Mouse (Mus musculus) layer of hippocampus, postnatal 25 days (tissue): ENCODE measurements around the gene 1700001O22Rik. TPM values are rescaled to one million over a fixed set of nuclear protein-coding genes. Genes with fewer than 3 reads are reported as not detected.

ENCODE experiments used
- DNase-seq, 2 experiments: peaks; one replicate each; pipeline ENCODE4 v3.0.0; 2022; ENCODE audit warnings: mixed read lengths in 2 of 2, low spot score in 1 of 2; ENCODE audit errors: extremely low spot score in 1 of 2
- total RNA-seq, 2 experiments: library from RNA; stranded (reverse); gene quantifications; 2 replicates each; pipeline ENCODE4 v1.2.3; 2021

1700001O22Rik gene
- total RNA-seq, 2 experiments from 2014 or later: 4.0 to 5.5 TPM

DNA sequence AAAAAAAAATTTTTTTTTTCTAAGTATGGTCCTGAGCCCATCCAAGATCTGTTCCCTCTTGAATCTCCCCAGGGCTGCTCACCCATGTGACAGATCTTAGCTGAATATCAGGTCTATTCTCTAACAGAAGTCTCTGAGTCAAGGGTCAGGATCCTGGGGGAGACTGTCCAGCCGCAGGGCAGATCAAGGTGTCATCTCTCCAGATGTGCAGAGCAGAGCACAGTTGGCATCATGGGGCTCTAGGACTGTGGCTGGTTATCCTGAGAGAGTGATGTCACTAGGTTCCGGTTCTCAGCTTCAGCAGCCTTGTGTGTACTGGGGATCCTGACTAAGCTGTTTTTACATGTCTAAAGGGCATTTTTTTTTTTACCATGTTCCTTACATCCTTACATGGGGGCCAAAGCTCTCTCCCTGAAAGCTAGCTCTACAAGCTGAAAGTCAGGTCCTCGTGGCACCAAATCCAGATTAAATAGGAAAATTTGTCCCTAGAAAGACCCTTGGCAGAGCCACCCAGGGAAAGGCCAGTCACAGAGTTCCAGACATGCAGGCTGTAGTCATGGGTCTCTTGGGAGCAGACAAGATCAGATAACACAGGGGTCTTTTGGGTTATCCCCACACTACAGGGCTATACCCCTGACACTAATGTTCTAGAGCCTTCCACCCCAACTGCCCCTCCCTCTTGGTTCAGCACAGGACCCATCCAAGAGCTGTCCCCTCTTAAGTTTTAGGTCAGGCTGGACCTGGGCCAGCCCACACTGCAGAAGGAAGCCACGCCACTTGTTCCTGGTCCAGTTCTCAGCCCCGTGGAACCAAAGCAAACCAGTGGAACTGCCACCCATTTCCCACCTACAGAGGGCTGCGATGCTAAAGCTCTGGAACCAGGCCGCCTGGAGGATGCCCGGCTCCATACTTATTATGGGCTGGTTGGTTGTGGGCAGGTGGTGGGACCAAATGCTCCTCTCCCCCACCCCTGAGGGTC lies 20.9 kb downstream of the 1700001O22Rik start:
- no peak for DNase-seq

DNA sequence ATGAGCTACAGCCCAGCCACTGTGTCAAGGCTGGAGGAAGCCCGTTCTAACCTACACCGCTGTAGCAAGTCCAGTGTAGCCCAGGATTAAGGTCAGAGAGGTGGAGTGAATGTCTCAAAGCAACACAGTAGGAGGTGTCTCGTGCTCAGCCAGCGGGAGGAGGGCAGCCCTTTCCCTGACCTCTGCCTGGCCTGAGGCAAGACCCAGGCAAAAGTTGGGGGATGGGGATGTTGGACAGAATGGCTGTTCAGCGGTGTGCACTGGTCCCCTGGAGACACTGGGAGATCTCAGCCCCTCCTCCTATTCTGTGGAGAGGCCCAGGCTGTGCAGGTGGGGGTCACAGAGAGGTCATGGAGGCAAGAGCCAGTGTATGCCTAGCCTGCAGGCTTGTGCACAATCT lies 24.2 kb downstream of the 1700001O22Rik start:
- no peak for DNase-seq

DNA sequence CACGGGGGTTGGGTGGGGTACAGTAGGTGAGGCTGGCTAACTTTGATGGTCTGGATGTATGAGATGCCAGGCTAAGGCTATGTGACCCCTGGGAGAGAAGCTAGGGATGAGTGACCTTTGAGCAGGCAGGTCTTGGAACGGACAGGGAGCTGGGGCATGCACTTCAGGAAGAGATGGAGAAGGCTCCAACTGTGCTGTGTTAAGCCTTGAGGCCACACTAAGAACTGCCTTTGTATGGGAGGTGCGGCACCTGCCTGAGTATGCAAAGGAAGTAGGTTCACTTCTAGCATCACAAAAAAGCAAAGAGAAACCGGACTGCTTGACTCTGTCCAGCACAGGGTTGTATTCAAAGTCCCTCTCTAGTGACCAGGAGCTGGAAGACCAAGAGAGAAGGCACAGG lies 25.2 kb downstream of the 1700001O22Rik start:
- no peak for DNase-seq

DNA sequence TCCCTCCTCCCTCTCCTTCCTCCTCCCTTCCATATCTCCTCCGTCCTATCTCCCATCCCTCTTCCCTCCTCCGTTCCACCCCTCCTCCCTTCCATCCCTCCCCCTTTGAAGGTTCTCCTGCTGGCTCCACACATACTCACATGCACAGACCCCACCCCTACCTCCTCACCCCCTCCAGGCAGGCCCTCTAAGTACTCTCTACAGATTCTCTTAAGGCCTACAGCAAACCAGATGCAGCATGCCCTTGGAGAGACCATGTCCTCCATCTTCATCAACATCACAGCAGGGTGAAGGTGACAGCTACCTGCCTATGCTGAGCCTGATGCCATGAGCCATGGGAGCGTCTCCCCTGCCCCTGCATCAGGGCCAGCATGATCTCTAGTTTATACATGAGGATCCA lies 26.2 kb downstream of the 1700001O22Rik start:
- DNase-seq: no peak

DNA sequence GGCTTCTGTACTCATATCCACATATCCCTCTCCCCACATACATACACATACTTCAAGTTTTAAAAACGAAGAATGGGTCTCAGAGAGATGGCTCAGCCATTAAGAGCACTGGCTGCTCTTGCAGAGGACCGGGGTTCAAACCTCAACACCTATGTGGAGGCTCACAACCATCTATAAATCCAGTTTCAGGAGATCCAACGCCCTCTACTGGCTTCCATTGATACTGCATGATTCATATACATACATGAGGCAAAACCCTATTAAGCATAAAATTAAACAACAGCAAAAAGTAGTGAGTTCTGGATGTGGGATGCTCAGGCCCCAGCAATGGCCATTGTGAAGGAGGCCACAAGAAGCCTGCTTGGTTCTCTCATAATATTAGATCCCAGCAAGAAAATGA lies 27.5 kb downstream of the 1700001O22Rik start:
- no peak for DNase-seq

DNA sequence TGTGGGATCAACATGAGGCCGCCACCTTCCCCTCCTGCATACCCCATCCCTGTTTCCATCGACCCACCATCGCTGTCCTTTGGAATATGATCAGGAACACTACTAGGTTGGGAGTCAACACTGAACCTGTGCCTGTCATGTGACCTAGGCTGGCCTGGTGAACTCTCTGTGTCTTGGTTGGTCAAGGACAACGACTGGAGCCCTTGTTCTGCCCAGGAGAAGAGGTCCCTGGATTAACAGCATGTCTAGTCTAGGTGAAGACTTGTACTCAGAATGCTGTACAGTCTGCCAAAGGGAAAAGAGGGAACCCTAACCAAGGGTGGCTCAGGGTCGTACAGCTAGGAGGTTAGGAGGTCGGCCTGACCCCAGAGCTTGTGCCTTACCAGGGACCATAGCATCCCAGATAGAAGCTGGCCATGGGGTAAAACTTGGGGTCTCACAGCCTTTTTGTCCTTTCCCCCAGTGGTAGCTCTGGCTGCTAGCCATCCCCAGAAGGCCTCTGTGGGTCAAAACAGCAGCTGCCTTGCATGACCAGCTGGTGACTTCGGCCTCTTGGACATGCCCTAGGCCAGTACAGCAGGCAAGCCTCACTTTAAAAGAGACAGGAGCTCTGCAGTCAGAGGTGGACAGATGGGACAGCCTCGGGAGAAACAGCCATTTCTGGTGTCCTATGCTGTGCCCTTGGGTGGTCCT lies 30.0 kb downstream of the 1700001O22Rik start:
- no peak for DNase-seq

DNA sequence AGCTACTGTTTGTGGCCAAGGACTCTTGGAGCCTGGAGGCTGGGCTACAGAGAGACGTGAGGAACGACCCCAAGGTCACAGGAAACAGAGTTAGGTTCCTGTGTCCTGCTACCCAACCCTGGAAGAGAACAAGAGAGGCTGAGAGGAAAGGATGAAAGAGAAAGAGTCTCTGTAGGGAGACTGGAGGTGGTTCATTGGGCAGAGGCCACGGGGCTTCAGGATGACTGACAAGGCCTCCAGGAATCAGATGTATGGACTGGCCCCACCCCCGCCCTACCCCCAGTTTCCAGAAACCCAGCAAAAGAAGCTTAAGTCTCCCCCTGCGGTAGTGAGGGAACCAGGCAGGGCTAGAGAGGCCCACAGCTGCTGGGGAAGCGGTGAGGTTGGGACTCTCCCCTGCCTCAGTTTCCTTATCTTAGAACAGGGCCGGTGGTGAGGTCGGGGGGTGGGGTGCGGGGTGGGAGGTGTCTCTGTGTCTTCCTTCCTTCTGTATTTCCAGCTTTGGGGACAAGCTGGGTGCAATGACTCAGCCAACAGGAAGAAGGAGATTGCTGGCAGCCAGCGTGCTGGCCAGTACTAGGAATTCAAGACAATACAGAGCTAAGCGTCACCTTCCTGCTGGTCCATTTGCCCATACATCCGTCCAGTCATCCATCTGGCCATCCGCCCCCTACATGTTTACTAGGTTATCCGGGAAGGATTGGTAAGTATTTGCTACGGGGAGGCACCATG lies 30.7 kb downstream of the 1700001O22Rik start:
- no peak for DNase-seq

DNA sequence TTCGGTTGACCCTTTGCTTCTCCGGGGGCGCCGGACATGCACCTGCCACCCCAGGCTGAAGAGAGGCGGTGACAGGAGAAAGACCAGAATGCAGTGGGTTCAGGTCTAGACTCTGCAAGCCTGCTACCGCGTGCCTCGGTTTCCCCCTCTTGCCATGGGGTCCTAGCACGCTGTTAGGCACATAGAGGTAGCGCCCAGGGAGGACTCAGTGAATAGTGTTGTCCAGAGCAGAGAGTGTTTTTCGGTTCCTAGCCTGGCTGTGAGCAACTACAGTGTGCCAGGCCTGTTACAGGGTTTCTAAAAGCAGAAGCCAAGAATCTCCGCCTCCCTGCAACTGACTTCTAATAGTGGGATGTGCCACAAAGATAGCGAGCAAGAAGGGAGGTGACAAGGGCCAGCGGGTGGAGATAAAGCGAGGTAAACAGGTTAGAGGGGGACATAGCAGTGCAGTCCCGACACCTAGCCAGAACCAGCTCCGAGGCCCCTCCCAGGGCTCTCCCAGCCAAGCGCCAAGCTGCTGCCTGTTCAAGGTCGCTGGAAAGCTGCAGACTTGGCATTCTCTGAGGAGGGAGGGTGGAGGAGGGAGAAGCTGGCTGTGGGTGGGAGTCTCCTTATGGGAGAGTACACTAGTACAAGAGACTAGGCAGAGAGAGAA lies 31.5 kb downstream of the 1700001O22Rik start:
- peak; percentile 49 to 69 for DNase-seq

DNA sequence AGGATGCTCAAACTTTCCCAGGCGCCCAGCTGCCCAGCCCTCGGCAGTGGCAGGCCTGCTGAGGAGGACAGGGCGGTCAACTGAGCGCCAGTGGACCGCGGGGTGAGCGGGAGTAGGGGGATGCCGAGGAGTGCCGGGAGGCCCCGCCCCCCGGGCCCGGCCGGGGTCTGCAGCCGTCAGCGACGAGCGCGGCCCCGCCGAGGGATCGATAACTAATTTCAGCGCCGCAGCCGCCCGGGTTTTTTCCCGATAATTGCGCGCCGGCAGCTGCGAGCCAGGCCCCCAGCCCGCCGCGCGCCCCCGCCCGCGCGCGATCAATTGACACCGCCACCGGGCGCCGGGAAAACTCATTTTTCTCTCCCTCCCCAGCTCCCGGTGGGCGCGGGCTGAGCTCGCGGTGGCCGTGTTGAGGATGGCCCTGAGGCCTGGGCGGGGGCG lies 32.1 kb downstream of the 1700001O22Rik start:
- peak in 1 of 2 experiments; percentile 40 for DNase-seq

DNA sequence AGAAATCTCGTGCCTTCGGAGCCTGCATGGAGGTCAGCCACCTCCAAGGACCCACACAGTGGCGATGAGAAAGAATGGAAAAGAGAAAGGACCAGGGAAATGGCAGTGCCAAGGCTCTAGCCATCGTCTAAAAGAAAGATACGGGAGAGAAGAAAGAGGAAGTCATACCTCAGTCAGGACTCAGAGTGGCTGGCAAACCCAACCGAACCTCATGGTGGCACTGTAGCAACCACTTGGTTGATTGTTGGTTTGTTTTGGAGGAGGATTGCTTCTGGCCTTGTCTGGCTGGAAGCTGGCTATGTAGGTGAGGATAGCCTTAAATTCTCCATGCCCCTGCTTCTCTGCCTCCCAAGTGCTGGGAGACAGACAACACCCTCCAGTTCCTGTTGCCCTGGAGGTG lies 34.3 kb downstream of the 1700001O22Rik start:
- DNase-seq: no peak

DNA sequence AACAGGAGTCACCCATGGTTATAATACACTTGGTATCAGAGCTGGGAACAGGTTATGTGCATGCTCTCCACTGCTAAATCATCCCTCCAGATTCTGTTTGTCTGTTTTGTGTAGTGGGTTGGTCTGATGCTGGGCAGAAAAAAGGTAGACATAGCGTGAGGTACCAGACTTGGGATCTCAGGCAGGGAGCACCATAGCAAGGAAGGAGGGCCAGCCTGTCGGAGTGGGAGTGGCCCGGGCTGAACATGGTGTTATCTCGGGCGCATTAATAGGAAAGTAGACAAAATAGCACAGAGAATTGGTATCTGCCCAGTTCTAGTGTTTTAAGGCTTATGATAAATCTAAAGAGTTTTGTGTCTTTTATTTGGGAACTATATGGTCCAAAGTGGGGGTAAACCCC lies 34.9 kb downstream of the 1700001O22Rik start:
- no peak for DNase-seq

DNA sequence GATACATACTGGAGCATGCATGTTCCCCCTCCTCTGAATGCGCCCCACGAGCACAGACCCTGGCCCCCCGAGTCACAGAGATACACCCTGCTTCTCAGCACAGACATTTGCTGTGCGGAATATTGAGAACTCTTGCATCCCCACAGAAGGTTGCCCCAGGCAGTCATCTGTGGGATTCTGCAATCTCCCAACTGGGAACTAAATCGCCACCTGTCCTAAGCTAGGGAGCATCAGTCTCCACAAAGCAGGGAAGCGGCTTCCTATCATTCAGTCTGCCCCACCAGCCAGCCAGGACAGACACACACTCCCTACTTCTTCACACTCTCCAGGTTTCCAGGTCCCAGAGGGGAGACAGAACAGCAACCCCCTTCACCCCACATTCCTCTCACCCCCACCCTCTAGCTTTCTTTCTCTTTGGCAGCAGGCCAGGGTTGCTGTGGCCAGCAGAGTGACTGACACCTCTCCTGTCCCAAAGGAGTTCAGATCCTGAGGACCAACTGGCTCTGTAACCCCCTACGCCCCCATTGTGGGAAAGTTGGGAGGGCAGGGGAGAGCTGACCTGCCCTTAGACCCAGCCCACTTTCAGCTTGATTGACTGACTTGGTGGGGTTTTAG lies 35.7 kb downstream of the 1700001O22Rik start:
- no peak for DNase-seq

DNA sequence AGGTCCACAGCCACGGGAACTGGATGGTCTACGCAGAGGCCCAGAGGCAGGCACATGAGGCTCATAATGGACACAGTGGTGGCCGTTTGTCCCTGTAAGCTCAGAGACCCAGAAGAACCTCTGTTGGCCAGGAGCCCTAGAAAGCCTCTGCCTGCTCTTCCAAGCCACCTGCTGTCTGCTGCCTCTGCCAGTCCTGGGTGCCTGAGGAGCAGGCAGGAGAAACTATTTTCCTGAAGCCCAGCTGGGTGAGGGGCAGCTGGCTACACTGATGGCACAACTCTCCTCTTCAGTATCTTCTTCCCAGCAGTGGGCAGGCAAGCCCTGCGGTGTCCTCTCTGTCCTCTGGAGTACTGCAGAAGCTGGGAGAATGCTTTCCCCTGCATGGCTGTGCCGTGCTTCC lies 37.0 kb downstream of the 1700001O22Rik start:
- DNase-seq: no peak

DNA sequence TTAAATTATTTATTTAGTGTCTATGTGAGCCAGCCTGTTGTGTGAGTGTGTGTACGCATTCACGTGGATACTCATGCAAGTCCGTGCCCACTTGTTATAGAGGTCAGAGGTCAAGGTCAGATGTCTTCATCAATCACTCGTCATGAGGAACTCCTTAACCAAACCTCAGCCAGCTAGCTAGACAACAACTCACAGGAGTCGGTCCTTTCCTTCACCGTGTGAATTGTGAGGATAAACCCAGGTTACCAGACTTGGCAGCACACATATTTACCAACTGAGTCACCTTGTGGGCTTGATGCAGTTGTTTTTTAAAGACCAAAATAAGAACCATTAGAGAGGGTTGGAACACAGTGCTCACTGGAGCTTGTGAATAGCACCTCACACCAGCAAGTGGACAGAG lies 42.8 kb downstream of the 1700001O22Rik start:
- DNase-seq: no peak

DNA sequence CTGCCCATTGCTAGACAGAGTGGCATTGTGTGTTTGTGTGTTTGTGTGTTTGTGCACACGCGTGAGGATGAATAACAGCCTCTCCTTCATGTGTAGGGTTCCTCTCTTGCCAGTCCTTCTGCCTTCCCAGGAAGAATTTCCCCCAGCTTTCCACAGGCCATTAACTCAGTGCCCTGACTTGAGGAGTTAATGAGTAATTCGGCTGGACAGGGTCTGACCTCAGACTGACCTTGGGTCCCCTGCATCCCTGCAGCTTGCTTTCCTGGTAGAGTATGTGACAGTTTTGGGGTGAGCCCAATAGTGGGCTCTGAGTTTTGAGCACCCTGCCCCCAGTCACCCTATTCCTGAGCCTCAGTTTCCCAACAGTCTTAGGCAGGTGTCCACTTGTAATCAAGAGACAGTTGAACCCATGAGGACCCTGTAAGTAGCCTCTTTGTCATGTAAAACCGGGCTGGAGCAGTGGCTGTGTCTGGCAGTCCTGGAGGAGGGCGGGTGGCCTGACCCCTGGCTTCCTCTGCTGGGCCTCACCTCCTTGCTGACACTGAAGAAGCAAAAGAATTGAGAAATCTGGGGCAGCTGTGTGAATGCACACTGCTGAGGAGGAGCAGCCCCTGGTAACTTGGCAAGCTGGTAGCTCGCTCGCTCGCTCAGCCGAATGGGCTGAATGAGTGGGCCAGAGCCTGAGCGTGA lies 43.5 kb downstream of the 1700001O22Rik start:
- DNase-seq: no peak

DNA sequence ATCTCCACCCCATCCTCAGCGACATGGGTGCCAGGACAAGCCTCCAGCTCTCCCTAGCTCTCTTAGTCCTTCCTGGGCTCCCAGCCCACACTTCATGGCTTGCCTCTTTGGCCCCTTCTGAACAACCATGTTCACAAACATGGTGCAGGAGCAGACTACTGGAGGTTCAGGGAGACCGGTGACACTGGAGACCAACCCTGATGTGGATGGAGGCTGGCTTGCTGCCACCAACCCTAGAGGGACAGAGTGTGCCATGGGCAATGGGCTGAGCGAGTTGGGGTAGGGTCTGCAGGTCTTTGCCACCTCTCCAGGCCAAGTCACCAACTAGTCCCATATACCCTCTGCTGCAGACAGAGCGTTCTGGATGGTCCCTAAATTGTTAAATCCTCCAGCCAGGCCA lies 44.0 kb downstream of the 1700001O22Rik start:
- DNase-seq: no peak

DNA sequence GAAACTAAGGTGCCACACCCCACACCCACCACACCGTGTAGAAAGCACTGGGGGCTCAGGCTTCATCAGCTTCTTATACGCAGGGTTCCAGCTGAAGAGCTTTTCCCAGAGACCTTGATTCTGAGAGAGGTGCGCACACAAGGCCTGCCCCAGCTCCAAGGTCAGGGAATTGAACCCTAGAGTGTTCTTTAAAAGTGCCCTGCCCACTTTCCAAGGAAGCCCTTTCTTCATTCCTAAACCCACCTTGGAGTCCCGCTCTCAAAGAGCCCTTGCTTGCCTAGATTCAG lies 44.4 kb downstream of the 1700001O22Rik start:
- DNase-seq: no peak

DNA sequence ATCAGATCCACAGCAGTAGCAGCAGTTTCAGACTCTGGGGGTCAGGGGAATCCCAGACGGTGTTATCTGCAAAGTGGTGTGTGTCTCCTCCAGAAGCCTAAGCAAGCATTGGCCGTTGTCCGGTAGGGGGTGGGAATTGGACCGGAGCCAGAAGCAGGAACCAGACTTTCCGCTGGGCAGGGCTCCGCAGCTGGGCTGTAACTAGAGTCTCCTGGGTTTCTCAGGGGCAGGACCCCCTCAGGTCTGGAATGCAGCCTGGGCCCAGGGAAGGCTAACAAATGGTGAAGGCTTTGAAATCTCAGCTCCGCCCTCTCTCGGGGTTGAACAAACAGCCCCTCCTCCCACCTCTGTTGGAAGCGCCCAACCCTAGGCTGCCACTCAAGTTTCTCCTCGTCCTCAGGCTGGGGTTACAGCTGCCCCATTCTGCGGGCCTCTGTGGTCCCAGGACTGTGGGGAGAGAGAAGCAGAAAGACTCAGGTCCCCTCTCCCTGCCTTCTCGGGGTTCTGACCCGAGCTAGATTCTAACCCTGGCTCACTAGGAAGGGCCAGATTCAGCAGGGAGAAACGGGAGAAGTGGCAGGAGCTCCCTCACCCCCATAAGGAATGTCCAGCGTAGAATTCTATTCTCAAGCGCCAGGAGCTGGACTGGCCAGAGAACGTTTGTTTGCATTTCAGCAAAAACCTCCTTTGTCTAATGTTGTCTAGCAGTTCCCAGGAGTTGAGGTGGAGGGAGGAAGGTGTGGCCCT lies 44.9 kb downstream of the 1700001O22Rik start:
- DNase-seq: peak in 1 of 2 experiments; percentile 65
